Mouse (Mus musculus) right cerebral cortex, postnatal 14 days (tissue): Measurements from ENCODE around the gene Cylc1.

Experiments
- DNase-seq: peaks from one replicate; pipeline ENCODE4 v3.0.0; 2022

Cylc1 gene

DNA sequence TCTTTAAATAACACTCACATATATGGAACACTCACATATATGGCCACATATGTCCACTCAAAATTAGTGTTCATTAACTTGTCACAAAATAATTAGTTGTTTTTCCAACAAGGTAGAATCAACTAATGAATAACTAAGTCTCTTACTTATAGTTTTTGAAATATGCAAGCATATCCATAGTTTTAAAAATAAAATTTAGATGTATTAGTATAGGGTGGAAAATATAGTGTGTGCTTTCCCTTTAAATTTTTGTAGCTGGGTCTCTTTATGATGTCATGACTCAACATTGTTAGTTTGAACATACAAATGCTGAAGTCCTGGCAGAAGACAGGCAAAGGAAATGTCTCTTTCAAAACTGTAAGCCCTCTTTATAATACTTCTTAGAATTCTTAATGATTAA is at the start of gene Cylc1:
Gene Cylc1, plus strand, starts transcription at position 301 of the 400 bp plus-strand sequence.
- no peak for DNase-seq

DNA sequence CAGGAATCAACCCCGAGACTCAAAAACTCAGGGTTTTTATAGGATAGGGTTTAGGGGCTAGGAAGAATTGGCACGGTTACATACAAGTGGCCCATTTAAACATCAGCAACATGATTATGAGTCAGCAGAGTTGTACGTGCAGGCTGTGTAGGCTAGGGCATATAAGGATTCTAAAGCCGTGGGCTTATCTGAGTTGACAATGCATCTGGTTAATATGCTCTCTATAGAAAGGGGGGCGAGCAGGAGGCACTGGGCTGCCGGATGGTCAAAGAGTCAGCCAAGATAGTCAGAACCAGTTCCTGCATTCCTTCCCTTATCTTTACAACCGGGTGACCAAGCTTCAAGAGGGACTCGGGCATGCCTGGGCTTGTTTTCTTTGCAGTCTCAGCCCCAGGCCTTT is 31.5 kb upstream of the Cylc1 start:
- no peak for DNase-seq

DNA sequence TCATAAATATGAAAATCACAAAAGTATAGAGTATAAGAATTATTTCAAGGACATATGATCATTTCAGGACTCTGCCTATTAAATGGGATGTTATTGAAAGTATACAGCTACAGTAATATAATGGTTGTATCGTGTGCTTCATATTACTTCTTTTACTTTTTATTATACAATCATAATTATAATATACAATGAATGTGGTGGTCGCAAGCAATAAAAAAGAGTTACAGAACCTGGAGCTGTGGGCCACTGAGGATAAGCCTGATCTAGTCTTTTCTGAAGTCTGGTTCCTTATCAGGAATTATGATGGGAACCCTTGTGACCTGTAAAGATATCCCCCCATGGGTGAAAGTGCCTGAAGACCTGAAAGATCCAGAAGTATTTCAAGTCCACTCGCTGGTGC is 57.8 kb downstream of the Cylc1 start, which contains the start of gene Gm10112:
Gene Gm10112, plus strand, starts transcription at position 301 of the 400 bp plus-strand sequence.
- no peak for DNase-seq
